ENCODE assay signal across 9 mouse cellular contexts in the genomic region with DNA sequence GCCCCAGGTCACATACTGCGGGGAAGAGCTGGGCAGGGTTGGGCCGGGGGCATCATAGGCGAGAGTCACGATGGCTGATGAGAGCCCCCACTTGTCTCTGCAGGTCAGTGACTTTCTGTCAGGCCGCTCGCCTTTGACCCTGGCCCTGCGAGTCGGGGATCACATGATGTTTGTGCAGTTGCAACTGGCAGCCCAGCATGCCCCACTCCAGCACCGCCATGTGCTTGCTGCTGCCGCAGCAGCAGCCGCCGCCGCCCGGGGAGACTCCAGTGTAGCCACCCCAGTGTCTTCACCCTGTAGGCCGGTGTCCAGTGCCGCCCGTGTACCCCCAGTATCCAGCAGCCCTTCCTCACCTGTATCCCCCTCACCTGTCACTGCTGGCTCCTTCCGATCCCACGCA. TPM values are rescaled to one million over a fixed set of nuclear protein-coding genes. Genes with fewer than 3 reads are reported as not detected.
DNase-seq lines count a peak whose midpoint lies in the region; ATAC-seq lines count a peak whose summit lies in the region.
"Had no signal": no experiment of that assay in that cellular context is flagged by ENCODE, and none has a peak within 500 bp of the region (broad histone marks: within the 10 kb centered on the region; RNA-seq: fewer than 3 reads in every experiment).

No protein-coding gene starts in this region.

- DNase-seq in lung, postnatal 10 days = no peak
- DNase-seq in thymus, adult 18-20 months = no peak
- no peak for DNase-seq in layer of hippocampus, adult 9-11 months
- DNase-seq in B cell, adult 2 months = no peak
- DNase-seq: cerebellum, postnatal 10 days had no signal

- H3K4me1 ChIP-seq in lung, embryonic 15.5 days = peaks cover 70% of the 10 kb centered on the region
- peaks cover 65% of the 10 kb centered on the region for H3K4me1 ChIP-seq in hindbrain, embryonic 15.5 days (replicated peaks)
- H3K4me1 ChIP-seq in limb, embryonic 15.5 days = peaks cover 73% of the 10 kb centered on the region
- peaks cover 63% of the 10 kb centered on the region for H3K4me1 ChIP-seq in stomach, embryonic 16.5 days (ENCODE audit: control insufficient read depth, insufficient read depth, low read length)

- peak overlapping the region; percentile 9; the same call in 1 of the 2 replicates for H3K4me3 ChIP-seq in lung, embryonic 15.5 days
- peak overlapping the region; percentile 3; the same call in 1 of the 2 replicates for H3K4me3 ChIP-seq in hindbrain, embryonic 15.5 days
- H3K4me3 ChIP-seq in limb, embryonic 15.5 days = no peak overlapping the region
- peak overlapping the region; percentile 93; the same call in 1 of the 2 replicates for H3K4me3 ChIP-seq in stomach, embryonic 16.5 days (replicated peaks; ENCODE audit: low read length)

- peaks cover 55% of the 10 kb centered on the region for H3K36me3 ChIP-seq in lung, embryonic 15.5 days
- H3K36me3 ChIP-seq in hindbrain, embryonic 15.5 days = peaks cover 46% of the 10 kb centered on the region
- peaks cover 58% of the 10 kb centered on the region for H3K36me3 ChIP-seq in limb, embryonic 15.5 days
- H3K36me3 ChIP-seq in stomach, embryonic 16.5 days (ENCODE audit: control insufficient read depth, insufficient read depth, low read length) = peaks cover 39% of the 10 kb centered on the region

- H3K4me2 ChIP-seq in lung, embryonic 15.5 days = peak overlapping the region; percentile 89
- H3K4me2 ChIP-seq in hindbrain, embryonic 15.5 days = peak overlapping the region; percentile 96
- no peak overlapping the region for H3K4me2 ChIP-seq in limb, embryonic 15.5 days
- peak overlapping the region; percentile 93 for H3K4me2 ChIP-seq in stomach, embryonic 16.5 days (ENCODE audit: low read depth, low read length)

- ATAC-seq in lung, embryonic 15.5 days (ENCODE audit: borderline replicate concordance, extremely low read depth, low FRiP score, low TSS enrichment) = no peak
- no peak for ATAC-seq in hindbrain, embryonic 15.5 days (ENCODE audit: low FRiP score, low read depth)
- ATAC-seq in limb, embryonic 15.5 days (ENCODE audit: insufficient number of reproducible peaks, low FRiP score, low TSS enrichment, low read depth) = no peak
- no peak for ATAC-seq in stomach, embryonic 16.5 days (ENCODE audit: insufficient read depth, low FRiP score)

- no peaks in the 10 kb centered on the region for H3K27me3 ChIP-seq in lung, embryonic 15.5 days
- H3K27me3 ChIP-seq in hindbrain, embryonic 15.5 days = no peaks in the 10 kb centered on the region
- no peaks in the 10 kb centered on the region for H3K27me3 ChIP-seq in limb, embryonic 15.5 days
- H3K27me3 ChIP-seq in stomach, embryonic 16.5 days (ENCODE audit: control insufficient read depth, insufficient read depth, low read length) = no peaks in the 10 kb centered on the region

- H3K9me3 ChIP-seq in lung, embryonic 15.5 days = no peaks in the 10 kb centered on the region
- H3K9me3 ChIP-seq in hindbrain, embryonic 15.5 days = no peaks in the 10 kb centered on the region
- H3K9me3 ChIP-seq in limb, embryonic 15.5 days = no peaks in the 10 kb centered on the region
- no peaks in the 10 kb centered on the region for H3K9me3 ChIP-seq in stomach, embryonic 16.5 days (replicated peaks; ENCODE audit: control insufficient read depth, low read length)

- peak overlapping the region; percentile 96 for H3K27ac ChIP-seq in lung, embryonic 15.5 days
- peak overlapping the region; percentile 100; the same call in 1 of the 2 replicates for H3K27ac ChIP-seq in hindbrain, embryonic 15.5 days (replicated peaks)
- peak overlapping the region; percentile 100 for H3K27ac ChIP-seq in limb, embryonic 15.5 days
- peak overlapping the region; percentile 99 for H3K27ac ChIP-seq in stomach, embryonic 16.5 days (ENCODE audit: low read length)

- 68% methylated on average over 19 of the region's 19 CpGs for WGBS in lung, embryonic 15.5 days
- whole genome bisulfite sequencing in hindbrain, embryonic 15.5 days = 84% methylated on average over 19 of the region's 19 CpGs
- WGBS in limb, embryonic 15.5 days = 86% methylated on average over 19 of the region's 19 CpGs
- 75% methylated on average over 19 of the region's 19 CpGs for WGBS in stomach, embryonic 16.5 days

- H3K9ac ChIP-seq in lung, embryonic 15.5 days = no peak overlapping the region
- 0 out of 2 replicates have a peak overlapping the region, but pooled peaks have one; percentile 2 for H3K9ac ChIP-seq in hindbrain, embryonic 15.5 days
- no peak overlapping the region for H3K9ac ChIP-seq in limb, embryonic 15.5 days
- H3K9ac ChIP-seq in stomach, embryonic 16.5 days (ENCODE audit: low read length) = peak overlapping the region; percentile 97

RNA-seq across cellular contexts. Expression of a gene that starts 5.6 kb away (rescaled TPM):
- polyA plus RNA-seq in lung, embryonic 15.5 days (2015; fragmentation: Nextera tagmentation; extraction: Ambion mirVana) = 17.5 and 18.6 TPM in 2 replicates
- polyA plus RNA-seq in hindbrain, embryonic 15.5 days (2015; fragmentation: Nextera tagmentation; extraction: Ambion mirVana) = 22.6 and 26.0 TPM in 2 replicates
- polyA plus RNA-seq in limb, embryonic 15.5 days (2015; fragmentation: Nextera tagmentation; extraction: Ambion mirVana) = 13.4 and 14.0 TPM in 2 replicates
- polyA plus RNA-seq in stomach, embryonic 16.5 days (2015; fragmentation: Nextera tagmentation; extraction: Ambion mirVana) = 7.8 and 9.8 TPM in 2 replicates

RNA-seq across cellular contexts. Expression of a gene that starts 12.1 kb away (rescaled TPM):
- 94.6 and 95.1 TPM in 2 replicates for polyA plus RNA-seq in lung, embryonic 15.5 days (2015; fragmentation: Nextera tagmentation; extraction: Ambion mirVana)
- 295 and 319 TPM in 2 replicates for polyA plus RNA-seq in hindbrain, embryonic 15.5 days (2015; fragmentation: Nextera tagmentation; extraction: Ambion mirVana)
- 102 and 103 TPM in 2 replicates for polyA plus RNA-seq in limb, embryonic 15.5 days (2015; fragmentation: Nextera tagmentation; extraction: Ambion mirVana)
- polyA plus RNA-seq in stomach, embryonic 16.5 days (2015; fragmentation: Nextera tagmentation; extraction: Ambion mirVana) = 69.8 and 80.8 TPM in 2 replicates

RNA-seq across cellular contexts. Expression of a gene that starts 13.1 kb away (rescaled TPM):
- polyA plus RNA-seq in lung, embryonic 15.5 days (2015; fragmentation: Nextera tagmentation; extraction: Ambion mirVana) = 3.9 and 5.0 TPM in 2 replicates
- 61.4 and 71.3 TPM in 2 replicates for polyA plus RNA-seq in hindbrain, embryonic 15.5 days (2015; fragmentation: Nextera tagmentation; extraction: Ambion mirVana)
- 5.9 and 6.8 TPM in 2 replicates for polyA plus RNA-seq in limb, embryonic 15.5 days (2015; fragmentation: Nextera tagmentation; extraction: Ambion mirVana)
- 3.1 and 3.9 TPM in 2 replicates for polyA plus RNA-seq in stomach, embryonic 16.5 days (2015; fragmentation: Nextera tagmentation; extraction: Ambion mirVana)

RNA-seq across cellular contexts. Expression of a gene that starts 15.3 kb away (rescaled TPM):
- polyA plus RNA-seq in lung, embryonic 15.5 days (2015; fragmentation: Nextera tagmentation; extraction: Ambion mirVana) = 521 and 541 TPM in 2 replicates
- polyA plus RNA-seq in hindbrain, embryonic 15.5 days (2015; fragmentation: Nextera tagmentation; extraction: Ambion mirVana) = 503 and 517 TPM in 2 replicates
- 494 and 537 TPM in 2 replicates for polyA plus RNA-seq in limb, embryonic 15.5 days (2015; fragmentation: Nextera tagmentation; extraction: Ambion mirVana)
- polyA plus RNA-seq in stomach, embryonic 16.5 days (2015; fragmentation: Nextera tagmentation; extraction: Ambion mirVana) = 536 and 594 TPM in 2 replicates

RNA-seq across cellular contexts. Expression of a gene that starts 19.0 kb away (rescaled TPM):
- polyA plus RNA-seq in lung, embryonic 15.5 days (2015; fragmentation: Nextera tagmentation; extraction: Ambion mirVana) = 11.6 and 14.7 TPM in 2 replicates
- 10.1 and 12.7 TPM in 2 replicates for polyA plus RNA-seq in hindbrain, embryonic 15.5 days (2015; fragmentation: Nextera tagmentation; extraction: Ambion mirVana)
- 12.8 and 13.3 TPM in 2 replicates for polyA plus RNA-seq in limb, embryonic 15.5 days (2015; fragmentation: Nextera tagmentation; extraction: Ambion mirVana)
- polyA plus RNA-seq in stomach, embryonic 16.5 days (2015; fragmentation: Nextera tagmentation; extraction: Ambion mirVana) = 16.4 and 16.6 TPM in 2 replicates

Comparison
In these comparisons a context has a peak if more than half of its experiments do, and no peak if none do; other contexts are left out.
1. H3K9ac ChIP-seq: peak in hindbrain, embryonic 15.5 days (single experiment) and stomach, embryonic 16.5 days (single experiment); none in lung, embryonic 15.5 days (single experiment) and limb, embryonic 15.5 days (single experiment).
2. Peak in every context shown above with its lines, with median percentiles within 50 percentile points of each other: H3K27ac ChIP-seq.